Mouse (Mus musculus): ENCODE measurements at regions not wholly inside any gene's neighbourhood (a gene's known extent, or its start where the extent isn't known, plus 50 kb on each side); places are given as distances from the start of the nearest gene placed in this dataset.
A peak's percentile ranks its signal among the peaks of the same experiment; 100 is the strongest.

- H3K9ac ChIP-seq (ENCODE audit: insufficient read depth, low read depth): no peak overlapping the region
- dilution Hi-C loops (cut with MboI; ENCODE audit: extremely low pct_ligation_motif_present, extremely low pct_unique_long_range_greater_than_20kb, low sequenced_read_pairs) (no loop called here), in situ Hi-C loops (cut with MboI; ENCODE audit: low pct_ligation_motif_present, low pct_unique_long_range_greater_than_20kb, low sequenced_read_pairs) (no loop called here)
- DNase-seq (ENCODE audit: extremely low read depth): no peak
- H3K4me1 ChIP-seq (ENCODE audit: control insufficient read depth in 1 of 2, insufficient read depth in 2 of 2): peaks cover 0 to 8% of the 10 kb centered on the region in 2 experiments; a peak in 2 of 4 replicates
- no peak overlapping the region for H3K4me3 ChIP-seq (replicated peaks in 1 of 3; ENCODE audit: low read depth in 2 of 3, low read length in 2 of 3, poor library complexity in 1 of 3)
- H3K4me2 ChIP-seq (ENCODE audit: insufficient read depth, low read depth, poor library complexity, severe bottlenecking): no peak overlapping the region
- H3K27me3 ChIP-seq (replicated peaks): no peaks in the 10 kb centered on the region
- H3K9me3 ChIP-seq (replicated peaks; ENCODE audit: low read length): no peaks in the 10 kb centered on the region
- H3K79me2 ChIP-seq (replicated peaks; ENCODE audit: control insufficient read depth, extremely low read depth, insufficient read depth, poor library complexity, severe bottlenecking): no peaks in the 10 kb centered on the region
- H3K27ac ChIP-seq (ENCODE audit: insufficient read depth, low read depth): no peak overlapping the region
- no peaks in the 10 kb centered on the region for H3K36me3 ChIP-seq (replicated peaks in 1 of 2; ENCODE audit: control insufficient read depth in 1 of 2, insufficient read depth in 1 of 2, low read length in 1 of 2)
- TF ChIP-seq MAFK (IDR thresholded peaks at IDR 0.05; ENCODE audit: insufficient replicate concordance, low read length) (no peak), RAD21 (IDR thresholded peaks at IDR 0.05; ENCODE audit: low read depth, low read length) (no peak), MAZ (IDR thresholded peaks at IDR 0.05; ENCODE audit: low read depth, low read length) (no peak), E2F4 (IDR thresholded peaks at IDR 0.05; ENCODE audit: insufficient replicate concordance, low read depth, low read length) (no peak), CHD1 (IDR thresholded peaks at IDR 0.05; ENCODE audit: low read depth, low read length) (no peak), NELFE (IDR thresholded peaks at IDR 0.05; ENCODE audit: low read depth, low read length) (no peak), ETS1 (conservative IDR thresholded peaks at IDR 0.05; ENCODE audit: low read depth, low read length) (no peak), UBTF (IDR thresholded peaks at IDR 0.05; ENCODE audit: low read depth, low read length) (no peak), CHD2 (IDR thresholded peaks at IDR 0.05; ENCODE audit: low read length) (no peak), SIN3A (IDR thresholded peaks at IDR 0.05; ENCODE audit: low read length) (no peak), ZMIZ1 (IDR thresholded peaks at IDR 0.05; ENCODE audit: low read depth, low read length) (no peak), SMC3 (IDR thresholded peaks at IDR 0.05; ENCODE audit: low read depth, low read length) (no peak), ZKSCAN1 (IDR thresholded peaks at IDR 0.05; ENCODE audit: borderline replicate concordance, low read depth, low read length) (no peak), ZNF384 (IDR thresholded peaks at IDR 0.05; ENCODE audit: low read depth, low read length) (no peak), MEF2A (IDR thresholded peaks at IDR 0.05; ENCODE audit: borderline replicate concordance, low read depth, low read length) (no peak), CTCF (conservative IDR thresholded peaks at IDR 0.05 in 1 of 2, IDR thresholded peaks at IDR 0.05 in 1 of 2; ENCODE audit: low read depth in 2 of 2, low read length in 2 of 2) (no peak)
These were observed 176.9 kb upstream of the Gk2 start for GRCm38 (mm10) chr5:97633766-97634165.

GRCm38 (mm10) chr5:97632791-97633190 is 176.0 kb upstream of the Gk2 start:
- no peak overlapping the region for H3K4me2 ChIP-seq (ENCODE audit: insufficient read depth, low read depth, poor library complexity, severe bottlenecking)
- no peaks in the 10 kb centered on the region for H3K36me3 ChIP-seq (replicated peaks in 1 of 2; ENCODE audit: control insufficient read depth in 1 of 2, insufficient read depth in 1 of 2, low read length in 1 of 2)
- H3K4me1 ChIP-seq (ENCODE audit: control insufficient read depth in 1 of 2, insufficient read depth in 2 of 2): peaks cover 0 to 8% of the 10 kb centered on the region in 2 experiments; a peak in 2 of 4 replicates
- TF ChIP-seq MAX (IDR thresholded peaks at IDR 0.05; ENCODE audit: low read length) (0 out of 2 replicates have a peak, but pooled peaks have one; percentile 14), MEF2A (IDR thresholded peaks at IDR 0.05; ENCODE audit: borderline replicate concordance, low read depth, low read length) (no peak), POLR2A (IDR thresholded peaks at IDR 0.05; ENCODE audit: low read depth, low read length) (no peak), POLR2AphosphoS2 (IDR thresholded peaks at IDR 0.05; ENCODE audit: low read depth, low read length) (no peak)
- H3K9me3 ChIP-seq (replicated peaks; ENCODE audit: low read length): no peaks in the 10 kb centered on the region
- H3K27me3 ChIP-seq (replicated peaks): no peaks in the 10 kb centered on the region
- no peak overlapping the region for H3K4me3 ChIP-seq (replicated peaks in 1 of 3; ENCODE audit: low read depth in 2 of 3, low read length in 2 of 3, poor library complexity in 1 of 3)
- in situ Hi-C loops (cut with MboI; ENCODE audit: low pct_ligation_motif_present, low pct_unique_long_range_greater_than_20kb, low sequenced_read_pairs): no loop called here
- H3K79me2 ChIP-seq (replicated peaks; ENCODE audit: control insufficient read depth, extremely low read depth, insufficient read depth, poor library complexity, severe bottlenecking): no peaks in the 10 kb centered on the region
- no peak overlapping the region for H3K9ac ChIP-seq (ENCODE audit: insufficient read depth, low read depth)
- dilution Hi-C loops (cut with MboI; ENCODE audit: extremely low pct_ligation_motif_present, extremely low pct_unique_long_range_greater_than_20kb, low sequenced_read_pairs): no loop called here
- no peak overlapping the region for H3K27ac ChIP-seq (ENCODE audit: insufficient read depth, low read depth)
- peak; percentile 20 for DNase-seq (ENCODE audit: extremely low read depth)
